Mouse (Mus musculus) C2C12 (cell line): ENCODE results near the gene Eif1. TPM values are rescaled to one million over a fixed set of nuclear protein-coding genes. Genes with fewer than 3 reads are reported as not detected.
"Not testable (repeated sequence)": the region's sequence is repeated elsewhere in the genome, so short reads cannot be mapped to it uniquely, and the experiment has no call there.

ENCODE experiments used
- H3K27me3 ChIP-seq: one replicate; pipeline ENCODE4 v1.6.1; 2011; ENCODE audit not compliant: control insufficient read depth, insufficient read depth, insufficient read length
- H3K36me3 ChIP-seq: one replicate; pipeline ENCODE4 v1.6.1; 2011; ENCODE audit not compliant: control insufficient read depth, insufficient read depth
- H3K4me3 ChIP-seq: one replicate; pipeline ENCODE4 v1.5.1; 2011; ENCODE audit warnings: mild to moderate bottlenecking, control low read depth; ENCODE audit not compliant: poor library complexity, insufficient read depth, severe bottlenecking
- H3K79me2 ChIP-seq: one replicate; pipeline ENCODE4 v1.6.1; 2011; ENCODE audit not compliant: control insufficient read depth, insufficient read depth
- H3K79me3 ChIP-seq: one replicate; pipeline ENCODE4 v1.6.1; 2011; ENCODE audit warnings: low read depth, control low read depth
- H3ac ChIP-seq: one replicate; pipeline ENCODE3; 2011; ENCODE audit warnings: low read depth; ENCODE audit not compliant: control insufficient read depth, insufficient read length
- CEBPB ChIP-seq: IDR thresholded peaks from one replicate; pipeline ENCODE4 v1.6.1; 2011; ENCODE audit warnings: low read depth, mild to moderate bottlenecking, control low read depth, moderate library complexity
- CTCF ChIP-seq: IDR thresholded peaks from one replicate; pipeline ENCODE4 v1.5.1; 2011; ENCODE audit not compliant: control insufficient read depth, insufficient read depth, insufficient read length
- FOSL1 ChIP-seq: IDR thresholded peaks from one replicate; pipeline ENCODE4 v1.8.0; 2011; ENCODE audit warnings: mild to moderate bottlenecking, low read length; ENCODE audit not compliant: poor library complexity, insufficient read depth, severe bottlenecking
- MAX ChIP-seq: IDR thresholded peaks from one replicate; pipeline ENCODE4 v1.6.1; 2011; ENCODE audit warnings: mild to moderate bottlenecking, control low read depth
- MYOD1 ChIP-seq: IDR thresholded peaks from one replicate; pipeline ENCODE4 v1.6.1; 2011; ENCODE audit warnings: low read depth; ENCODE audit not compliant: control insufficient read depth, insufficient read length
- MYOG ChIP-seq: IDR thresholded peaks from one replicate; pipeline ENCODE4 v1.6.1; 2011; ENCODE audit not compliant: control insufficient read depth, insufficient read length; ENCODE audit errors: extremely low read depth
- USF1 ChIP-seq: IDR thresholded peaks from one replicate; pipeline ENCODE4 v1.6.1; 2011; ENCODE audit warnings: low read depth, mild to moderate bottlenecking, control low read depth, moderate library complexity
- polyA plus RNA-seq: library from polyadenylated mRNA; unstranded; fragments of >200 nt; fragmentation: generic; extraction: Trizol; gene quantifications from one replicate; pipeline ENCODE4 v1.2.1, GENCODE M21; 2012; ENCODE audit warnings: missing spikeins

Gene Eif1
- polyA plus RNA-seq, 1 experiment = 1,136 TPM

DNA sequence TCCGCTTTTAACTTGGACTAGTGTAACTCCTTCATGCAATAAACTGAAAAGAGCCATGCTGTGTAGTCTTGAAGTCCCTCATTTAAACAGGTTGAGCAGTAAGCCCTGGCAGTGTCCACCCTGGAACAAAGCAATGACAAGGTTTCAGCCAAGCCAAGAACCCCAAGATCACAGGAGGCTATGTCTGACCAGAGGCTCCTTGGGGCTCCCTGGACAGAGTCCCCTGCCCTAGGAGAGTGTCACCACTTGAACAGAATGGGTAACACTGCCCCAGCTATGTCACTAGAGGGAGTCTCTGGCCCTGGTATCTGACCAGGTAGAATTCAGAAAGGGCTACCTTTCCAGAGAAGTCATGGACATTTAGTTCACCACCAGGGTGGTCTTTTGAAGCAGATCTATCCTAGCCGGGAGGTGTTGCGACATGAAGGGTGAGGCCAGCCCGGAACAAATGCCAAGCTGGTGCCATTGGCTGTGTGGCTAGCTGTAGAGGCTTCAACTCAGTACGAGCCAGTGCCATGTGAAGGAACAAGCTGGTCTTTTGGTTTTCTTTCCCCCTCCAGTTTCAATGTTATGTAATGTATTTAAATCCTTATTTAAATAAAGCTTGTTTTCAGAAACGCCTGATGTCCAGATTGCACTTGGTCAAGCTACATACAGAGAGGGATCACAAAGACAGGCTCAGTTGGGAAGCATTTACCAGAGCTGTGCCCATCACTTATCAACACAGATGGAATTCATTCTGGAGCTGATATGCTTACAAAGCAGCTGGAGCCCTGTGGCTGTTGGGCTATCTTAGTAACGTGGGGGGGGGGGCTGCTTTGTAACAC, 2.0 kb downstream of the Eif1 start:
- Histone ChIP-seq H3K79me2 (peaks cover 25% of the 10 kb centered on the region), H3K36me3 (peaks cover 22% of the 10 kb centered on the region), H3ac (peak overlapping the region; percentile 37), H3K4me3 (peak overlapping the region; percentile 74), H3K79me3 (peaks cover 16% of the 10 kb centered on the region)
- peak; percentile 44 for TF ChIP-seq CEBPB
- H3K27me3 ChIP-seq = not testable (repeated sequence)

DNA sequence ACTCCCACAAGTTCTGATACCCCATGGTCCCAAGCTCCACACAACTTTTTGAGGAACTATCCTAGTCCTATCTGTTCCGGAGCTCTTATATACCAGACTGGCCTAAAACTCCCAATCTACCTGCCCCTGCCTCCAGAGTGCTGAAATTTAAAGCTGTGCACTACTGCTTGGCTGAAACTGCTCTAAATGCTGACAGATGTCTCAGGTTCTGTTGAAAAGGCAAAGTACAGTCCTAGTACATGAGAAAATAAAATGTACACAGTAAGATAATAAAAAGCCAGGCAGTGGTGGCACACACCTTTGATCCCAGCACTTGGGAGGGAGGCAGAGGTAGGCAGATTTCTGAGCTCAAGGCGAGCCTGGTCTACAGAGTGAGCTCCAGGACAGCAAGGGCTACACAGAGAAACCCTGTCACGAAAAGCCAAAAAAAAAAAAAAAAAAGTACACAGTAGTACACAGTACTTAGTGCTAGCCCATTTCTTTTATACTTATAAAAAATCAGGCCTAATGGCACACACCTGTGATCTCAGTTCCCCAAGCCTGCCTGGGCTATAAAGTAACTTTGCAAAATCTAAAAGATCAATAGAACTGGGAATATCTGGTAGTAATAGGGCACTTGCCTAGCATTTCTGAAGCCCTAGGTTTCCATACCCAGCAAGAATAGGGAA, 3.0 kb downstream of the Eif1 start:
- TF ChIP-seq USF1 = no peak
- no peak for TF ChIP-seq CEBPB
- no peak for TF ChIP-seq MYOD1
- TF ChIP-seq MAX = no peak
- no peak for TF ChIP-seq CTCF
- no peak for TF ChIP-seq FOSL1
- TF ChIP-seq MYOG = no peak
- H3K79me3 ChIP-seq = peaks cover 16% of the 10 kb centered on the region
- peaks cover 25% of the 10 kb centered on the region for H3K79me2 ChIP-seq
- no peak overlapping the region for H3ac ChIP-seq
- H3K36me3 ChIP-seq = peaks cover 22% of the 10 kb centered on the region
- no peaks in the 10 kb centered on the region for H3K27me3 ChIP-seq
- no peak overlapping the region for H3K4me3 ChIP-seq

DNA sequence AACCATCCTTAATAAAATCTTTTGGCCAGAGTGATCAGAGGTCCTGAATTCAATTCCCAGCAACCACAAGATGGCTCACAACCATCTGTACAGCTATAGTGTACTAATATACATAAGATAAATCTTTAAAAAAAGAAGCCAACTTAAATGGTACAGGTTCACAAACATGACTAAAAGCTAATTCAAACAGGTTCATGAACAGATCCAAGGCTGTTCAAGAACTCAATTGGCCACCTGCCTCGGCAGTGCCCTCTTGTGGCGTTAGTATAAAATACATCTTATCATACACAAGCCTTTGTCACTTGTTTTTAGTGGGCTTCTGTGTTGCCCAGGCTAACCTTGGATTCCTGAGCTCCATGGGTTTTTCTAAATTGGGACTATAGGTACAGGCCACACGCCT, 3.9 kb downstream of the Eif1 start:
- TF ChIP-seq USF1 = no peak
- no peak for TF ChIP-seq MYOD1
- no peak for TF ChIP-seq MYOG
- TF ChIP-seq FOSL1 = no peak
- no peak for TF ChIP-seq MAX
- TF ChIP-seq CEBPB = no peak
- no peak for TF ChIP-seq CTCF

DNA sequence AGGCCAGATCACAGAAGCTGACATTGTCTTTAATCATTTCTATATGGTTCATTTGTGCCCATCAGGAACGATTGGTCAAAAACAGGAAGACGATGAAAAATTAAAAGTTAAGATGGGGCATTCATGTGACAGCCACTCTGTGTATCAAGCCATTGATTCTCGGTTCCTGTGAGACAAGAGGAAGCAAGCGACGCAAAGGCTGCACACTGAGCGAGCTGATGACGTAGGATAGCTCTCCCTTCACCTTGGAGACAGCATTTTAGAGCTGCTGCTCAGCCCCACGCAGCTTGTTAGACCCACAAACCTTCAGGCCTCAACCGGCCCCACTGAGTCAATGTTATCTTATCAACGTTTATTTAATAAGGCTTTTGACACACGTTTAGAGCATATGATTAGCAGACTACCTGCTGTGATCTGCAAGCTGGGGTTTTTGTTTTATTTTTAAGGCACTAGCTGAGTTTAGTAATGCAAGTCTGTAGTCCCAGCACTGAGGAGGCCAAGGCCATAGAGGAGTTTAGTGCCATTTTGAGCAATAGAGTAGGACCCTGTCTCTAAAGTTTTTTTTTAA, 5.5 kb downstream of the Eif1 start:
- H3ac ChIP-seq = no peak overlapping the region
- H3K79me2 ChIP-seq = peaks cover 24% of the 10 kb centered on the region
- H3K27me3 ChIP-seq = no peaks in the 10 kb centered on the region
- no peak for TF ChIP-seq CTCF
- no peak for TF ChIP-seq USF1
- no peak for TF ChIP-seq MYOD1
- no peak for TF ChIP-seq MYOG
- no peak for TF ChIP-seq CEBPB
- TF ChIP-seq MAX = no peak
- TF ChIP-seq FOSL1 = no peak
- peaks cover 16% of the 10 kb centered on the region for H3K79me3 ChIP-seq
- peaks cover 22% of the 10 kb centered on the region for H3K36me3 ChIP-seq
- no peak overlapping the region for H3K4me3 ChIP-seq

More for the DNA sequence above, 3.9 kb downstream of the Eif1 start:
- H3K27me3 ChIP-seq = no peaks in the 10 kb centered on the region
- H3K79me3 ChIP-seq = peaks cover 16% of the 10 kb centered on the region
- H3K36me3 ChIP-seq = peaks cover 22% of the 10 kb centered on the region
- no peak overlapping the region for H3ac ChIP-seq
- peaks cover 25% of the 10 kb centered on the region for H3K79me2 ChIP-seq
- H3K4me3 ChIP-seq = no peak overlapping the region

DNA sequence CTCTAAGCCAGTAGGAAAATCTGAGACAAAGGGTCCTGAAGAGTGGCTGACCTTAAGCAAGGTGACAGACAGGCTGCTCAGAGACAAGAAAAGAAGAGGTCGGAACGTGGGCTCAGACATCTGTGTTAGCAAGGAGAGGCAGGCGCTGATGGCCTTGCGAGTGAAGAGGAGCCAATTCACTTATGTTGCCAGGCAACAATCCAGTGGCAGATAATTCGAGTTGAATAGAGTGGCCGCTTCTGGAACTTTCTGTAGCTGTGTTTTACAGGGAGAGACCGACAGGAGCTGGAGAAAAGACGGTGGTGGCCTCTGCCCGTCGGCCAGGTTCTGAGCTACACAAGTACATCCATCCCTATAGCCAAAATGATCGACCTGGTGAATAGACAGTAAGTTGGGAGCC, 7.6 kb downstream of the Eif1 start:
- no peak for TF ChIP-seq MYOD1
- TF ChIP-seq MYOG = no peak
- no peak for TF ChIP-seq CEBPB
- TF ChIP-seq USF1 = no peak
- no peak for TF ChIP-seq MAX
- no peak for TF ChIP-seq CTCF
- TF ChIP-seq FOSL1 = no peak
- Histone ChIP-seq H3K36me3 (peaks cover 3% of the 10 kb centered on the region), H3K79me3 (no peaks in the 10 kb centered on the region), H3K27me3 (no peaks in the 10 kb centered on the region), H3ac (no peak overlapping the region), H3K79me2 (peaks cover 2% of the 10 kb centered on the region), H3K4me3 (no peak overlapping the region)

DNA sequence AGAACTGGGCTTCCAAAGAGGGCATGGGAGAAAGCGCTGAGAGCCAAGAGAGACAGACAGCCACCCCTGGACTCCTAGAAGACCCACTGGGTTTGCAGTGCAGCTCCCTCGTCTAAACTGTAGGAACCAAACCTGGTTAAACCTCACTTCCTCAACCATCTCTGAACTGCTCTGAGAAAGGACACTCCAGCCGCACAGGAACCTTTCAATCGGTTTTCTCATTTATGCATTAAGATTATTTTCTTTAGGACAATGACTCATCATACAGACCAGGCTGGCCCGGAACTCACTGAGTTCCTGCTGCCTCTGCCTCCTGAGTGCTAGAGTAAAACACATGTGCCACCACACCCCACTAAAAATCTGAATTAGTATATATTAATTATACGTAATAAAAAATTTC, 8.1 kb downstream of the Eif1 start:
- no peak for TF ChIP-seq CEBPB
- no peak for TF ChIP-seq MYOG
- no peak for TF ChIP-seq MAX
- no peak for TF ChIP-seq USF1
- no peak for TF ChIP-seq MYOD1
- no peak for TF ChIP-seq CTCF
- no peak for TF ChIP-seq FOSL1
- Histone ChIP-seq H3ac (no peak overlapping the region), H3K27me3 (no peaks in the 10 kb centered on the region), H3K36me3 (no peaks in the 10 kb centered on the region), H3K79me3 (no peaks in the 10 kb centered on the region), H3K79me2 (no peaks in the 10 kb centered on the region), H3K4me3 (no peak overlapping the region)
